Comparison of ENCODE assay signal across 8 mouse cellular contexts in the genomic region with DNA sequence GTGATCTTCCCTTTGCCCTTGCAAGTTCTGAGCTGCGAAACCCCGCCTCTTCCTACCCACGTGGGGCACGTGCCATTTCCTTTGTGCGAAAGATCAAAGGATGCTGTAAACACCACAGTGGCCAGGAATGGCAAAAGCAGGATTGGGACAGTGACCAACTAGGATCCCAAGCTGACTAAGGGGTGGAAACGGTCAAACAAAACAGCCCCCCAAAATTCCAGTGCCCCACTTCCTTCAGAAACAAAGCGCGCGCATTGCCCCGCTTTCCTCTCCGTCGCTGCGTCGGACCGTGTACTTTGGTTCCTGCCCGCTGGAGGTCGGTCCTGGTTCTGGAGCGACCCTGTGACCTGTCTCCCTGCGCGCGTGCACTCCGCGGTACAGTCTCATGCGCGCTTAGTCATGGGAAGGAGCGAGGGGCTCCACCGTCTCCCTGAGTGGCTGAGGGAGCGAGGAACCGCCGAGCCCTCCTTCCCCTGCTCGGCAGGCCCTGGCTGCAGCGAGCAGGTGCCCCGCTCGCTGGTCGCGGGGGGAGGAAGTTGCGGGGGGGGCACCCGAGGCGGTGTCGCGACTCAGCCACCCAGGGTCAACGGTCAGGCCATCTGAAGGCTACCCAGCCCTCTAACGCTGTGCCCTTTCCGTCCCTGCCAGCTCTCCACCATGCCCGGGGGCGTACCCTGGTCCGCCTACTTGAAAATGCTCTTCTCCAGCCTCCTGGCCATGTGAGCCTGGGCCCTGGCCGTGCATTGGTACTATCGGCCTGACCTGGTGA. TPM values are rescaled to one million over a fixed set of nuclear protein-coding genes. Genes with fewer than 3 reads are reported as not detected.
A peak's percentile ranks its signal among the peaks of the same experiment; 100 is the strongest.
DNase-seq lines count a peak whose midpoint lies in the region; ATAC-seq lines count a peak whose summit lies in the region.
"Not testable (repeated sequence)": the region's sequence is repeated elsewhere in the genome, so short reads cannot be mapped to it uniquely, and the experiment has no call there.

A gene (plus strand): TSS at position 410 of the 769 bp plus-strand sequence.

- not testable (repeated sequence) for H3K27me3 ChIP-seq in megakaryocyte, embryonic 14.5 days (replicated peaks)

- intact Hi-C loops in gastrocnemius, postnatal 14 days (cut with DNase I; ENCODE audit: low total_unique reads); left cerebral cortex, postnatal 10 days (cut with DNase I): not testable (repeated sequence)

- peak within 1 kb of the TSS; percentile 90 for H3K4me3 ChIP-seq in megakaryocyte, embryonic 14.5 days (replicated peaks)

- ATAC-seq in inflammation-experienced regulatory T-cells, adult 6 months, result peak; percentile 89

- DNase-seq in adrenal gland, adult 18-20 months (ENCODE audit: low spot score in 2 of 2), result peak; percentile 16 to 23
- peak; percentile 67 for DNase-seq in embryo, embryonic 10.5 days (ENCODE audit: low spot score)
- peak; percentile 18 for DNase-seq in gastrocnemius, postnatal 14 days
- DNase-seq in left cerebral cortex, postnatal 10 days (ENCODE audit: extremely low spot score in 1 of 2, low spot score in 2 of 2), result peak; percentile 9 to 68
- DNase-seq in right cerebral cortex, postnatal 10 days (ENCODE audit: low spot score in 2 of 2), result peak; percentile 51 to 60
- DNase-seq in yolk sac, embryonic 10.5 days (ENCODE audit: low spot score), result peak; percentile 10

- H3K4me1 ChIP-seq in megakaryocyte, embryonic 14.5 days, result peaks cover 13% of the 10 kb centered on the region

- not testable (repeated sequence) for H3K9me3 ChIP-seq in megakaryocyte, embryonic 14.5 days

- H3K36me3 ChIP-seq in megakaryocyte, embryonic 14.5 days (replicated peaks; ENCODE audit: low read length), result not testable (repeated sequence)

RNA-seq across cellular contexts. Expression of the gene that starts here (rescaled TPM):
- total RNA-seq in adrenal gland, adult 18-20 months (2021), result 10 to 100 TPM; 19.3 to 20.1 TPM
- total RNA-seq in gastrocnemius, postnatal 14 days (2021), result 10 to 100 TPM; 13.6 to 15.9 TPM
- 10 to 100 TPM; 40.3 to 46.4 (median 40.7) TPM for polyA plus RNA-seq in inflammation-experienced regulatory T-cells, adult 6 months (2017; shearing (Covaris generic))
- total RNA-seq in left cerebral cortex, postnatal 10 days (2021), result 10 to 100 TPM; 20.0 to 20.6 TPM
- polyA plus RNA-seq in megakaryocyte, embryonic 14.5 days (2012; ENCODE audit: insufficient read depth, low replicate concordance), result 6.6 TPM in 1 of 2 replicates, not detected in the other

Comparison
In these comparisons a context has a peak if more than half of its experiments do, and no peak if none do; other contexts are left out.
1. Peak in every context shown above with its lines: DNase-seq, ATAC-seq and H3K4me3 ChIP-seq.
2. DNase-seq: peak in every context shown above with its lines; median percentile 67 in embryo, embryonic 10.5 days; 56 in right cerebral cortex, postnatal 10 days; 38 in left cerebral cortex, postnatal 10 days; 20 in adrenal gland, adult 18-20 months; 18 in gastrocnemius, postnatal 14 days; 10 in yolk sac, embryonic 10.5 days.